Mouse (Mus musculus) CH12.LX (cell line): ENCODE measurements at regions not wholly inside any gene's neighbourhood (a gene's known extent, or its start where the extent isn't known, plus 50 kb on each side); places are given as distances from the start of the nearest gene placed in this dataset.

Experiments
- CHD2 ChIP-seq: IDR thresholded peaks from 2 replicates; pipeline ENCODE4 v1.6.1; 2011; ENCODE audit warnings: low read length, improper control_type of control experiment
- EP300 ChIP-seq: IDR thresholded peaks from 2 replicates; pipeline ENCODE4 v1.6.1; 2011; ENCODE audit warnings: low read length, improper control_type of control experiment
- JUND ChIP-seq: conservative IDR thresholded peaks from 2 replicates; pipeline ENCODE4 v1.6.1; 2011; ENCODE audit warnings: low read depth, low read length, improper control_type of control experiment
- MAFK ChIP-seq: IDR thresholded peaks from 2 replicates; pipeline ENCODE4 v1.6.1; 2011; ENCODE audit warnings: low read length, improper control_type of control experiment; ENCODE audit not compliant: insufficient replicate concordance
- POLR2A ChIP-seq: IDR thresholded peaks from 2 replicates; pipeline ENCODE4 v1.6.1; 2011; ENCODE audit warnings: low read depth, mild to moderate bottlenecking, improper control_type of control experiment, low read length
- TCF12 ChIP-seq: IDR thresholded peaks from 2 replicates; pipeline ENCODE4 v1.6.1; 2014; ENCODE audit warnings: low read depth, mild to moderate bottlenecking, inconsistent platforms, low read length, improper control_type of control experiment
- USF1 ChIP-seq: IDR thresholded peaks from 2 replicates; pipeline ENCODE4 v1.6.1; 2014; ENCODE audit warnings: low read depth, mild to moderate bottlenecking, inconsistent platforms, low read length, improper control_type of control experiment
- ZMIZ1 ChIP-seq: IDR thresholded peaks from 2 replicates; pipeline ENCODE4 v1.6.1; 2012; ENCODE audit warnings: low read depth, mild to moderate bottlenecking, inconsistent platforms, low read length, improper control_type of control experiment

DNA sequence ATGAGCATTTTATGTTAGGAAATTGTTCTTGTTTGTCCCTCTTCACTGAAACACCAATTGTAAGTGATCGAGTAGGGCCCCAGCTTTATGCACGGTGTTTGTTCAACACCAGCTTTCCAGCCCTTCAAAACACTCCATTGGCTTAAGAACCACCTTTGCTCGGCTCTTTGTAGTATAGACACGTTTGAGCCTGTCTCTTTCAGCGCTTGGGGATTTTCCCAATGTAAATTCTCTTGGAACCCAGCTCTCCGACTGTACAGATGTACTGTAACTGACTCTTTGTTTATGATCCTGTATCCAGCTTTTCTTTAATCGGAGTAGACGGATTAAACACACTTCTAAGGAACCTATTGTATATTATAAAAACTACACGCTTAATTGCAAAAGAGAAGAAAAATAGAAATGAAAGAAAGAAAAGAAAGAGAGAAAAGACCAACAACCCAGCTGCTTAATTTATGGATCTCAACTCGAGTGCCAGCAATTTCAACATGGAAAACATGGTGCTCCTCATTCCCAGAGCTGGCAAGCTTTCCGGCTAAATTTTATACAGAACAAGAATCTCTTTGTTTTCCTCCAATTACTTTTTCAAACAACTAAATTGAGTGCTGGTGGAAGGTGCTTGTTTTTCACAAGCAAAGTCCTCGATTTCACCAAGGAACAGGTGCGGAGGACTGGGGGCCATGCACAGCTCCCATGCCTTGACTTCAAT lies 430.4 kb downstream of the Adgrl2 start:
- no peak for TF ChIP-seq CHD2
- no peak for TF ChIP-seq POLR2A
- TF ChIP-seq EP300, result no peak
- no peak for TF ChIP-seq USF1
- TF ChIP-seq TCF12, result no peak
- no peak for TF ChIP-seq ZMIZ1
- no peak for TF ChIP-seq MAFK
- no peak for TF ChIP-seq JUND
